Mouse (Mus musculus) MN1 (cell line): ENCODE results near the gene Gm11037.

Source experiments
- DNase-seq: peaks from one replicate; pipeline ENCODE4 v3.0.0-alpha.2; 2016; ENCODE audit warnings: low spot score

The Gm11037 gene

DNA sequence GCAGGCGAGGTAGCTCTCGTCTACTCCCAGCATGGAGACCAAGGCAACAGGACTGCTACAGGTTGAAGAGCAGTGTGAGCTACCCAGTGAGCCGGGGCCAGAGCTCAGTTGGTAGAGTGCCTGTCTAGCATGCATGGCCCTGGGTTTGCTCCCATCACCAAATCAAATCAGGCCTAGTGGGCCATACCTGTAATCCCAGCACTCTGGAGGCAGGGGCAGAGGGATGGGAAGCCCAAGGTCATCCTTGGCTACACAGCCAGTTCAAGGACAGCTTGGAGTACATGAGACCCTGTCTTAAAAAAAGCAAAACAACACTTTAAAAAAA is 15.9 kb downstream of the Gm11037 start:
- DNase-seq, result no peak

DNA sequence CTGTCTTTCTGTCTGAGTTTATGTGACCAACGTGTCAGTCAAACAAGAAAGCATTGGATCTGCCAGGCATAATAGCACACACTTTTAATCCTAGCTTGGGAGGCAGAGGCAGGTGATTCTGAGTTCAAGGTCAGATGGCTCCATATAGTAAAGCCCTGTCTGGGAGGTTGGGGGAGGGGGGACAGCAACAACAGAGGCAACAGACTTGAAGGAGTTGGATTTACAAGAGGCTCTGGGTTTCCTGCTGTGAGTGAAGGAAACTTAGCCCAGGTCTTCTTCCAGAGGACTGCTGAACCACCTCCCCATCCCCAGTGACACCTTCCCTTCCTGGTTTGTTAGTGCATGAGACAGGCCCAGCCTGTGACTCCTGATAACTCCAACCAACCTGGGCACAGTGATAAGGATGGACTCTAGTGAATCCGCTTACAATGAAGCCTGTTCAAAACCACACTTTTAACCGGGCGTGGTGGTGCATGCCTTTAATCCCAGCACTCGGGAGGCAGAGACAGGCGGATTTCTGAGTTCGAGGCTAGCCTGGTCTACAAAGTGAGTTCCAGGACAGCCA is 19.0 kb downstream of the Gm11037 start:
- DNase-seq, result no peak

DNA sequence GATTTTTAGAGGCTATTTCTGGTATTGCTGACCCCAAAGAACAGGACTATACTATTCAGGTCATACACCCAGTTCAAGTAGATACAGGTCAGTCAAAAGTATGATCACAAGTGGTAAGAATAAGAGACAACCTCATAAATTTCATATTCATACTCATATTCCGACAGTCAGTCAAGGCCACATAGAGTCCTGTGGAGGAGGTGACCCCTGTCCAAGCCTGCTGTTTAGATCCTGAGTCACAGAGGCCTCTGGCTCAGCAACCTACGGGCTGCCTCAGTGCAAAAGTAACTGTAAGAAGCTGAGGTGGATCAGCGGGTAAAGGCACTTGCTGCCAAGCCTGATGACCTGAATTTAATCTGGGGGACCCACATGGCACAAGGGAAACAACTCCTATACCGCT is 20.7 kb downstream of the Gm11037 start:
- no peak for DNase-seq

DNA sequence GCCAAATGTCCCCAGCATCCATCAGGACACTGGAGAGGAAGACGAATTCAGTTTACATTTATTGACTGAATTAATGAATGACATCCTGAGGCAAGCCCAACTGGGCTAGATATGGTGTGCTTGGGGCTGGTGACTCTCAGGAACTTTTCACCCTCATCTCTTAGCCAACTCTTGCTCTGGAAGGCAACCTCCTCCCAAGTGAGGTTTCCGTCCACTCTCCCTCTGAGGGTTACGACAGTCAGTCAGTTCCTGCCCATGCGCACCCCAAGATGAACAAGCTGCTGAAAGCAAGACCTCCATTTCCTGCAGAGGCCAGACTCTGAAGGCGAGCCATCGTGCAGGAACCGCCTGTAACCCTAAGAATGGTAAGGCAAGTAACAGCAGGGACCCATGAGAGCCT is 23.7 kb downstream of the Gm11037 start:
- no peak for DNase-seq

DNA sequence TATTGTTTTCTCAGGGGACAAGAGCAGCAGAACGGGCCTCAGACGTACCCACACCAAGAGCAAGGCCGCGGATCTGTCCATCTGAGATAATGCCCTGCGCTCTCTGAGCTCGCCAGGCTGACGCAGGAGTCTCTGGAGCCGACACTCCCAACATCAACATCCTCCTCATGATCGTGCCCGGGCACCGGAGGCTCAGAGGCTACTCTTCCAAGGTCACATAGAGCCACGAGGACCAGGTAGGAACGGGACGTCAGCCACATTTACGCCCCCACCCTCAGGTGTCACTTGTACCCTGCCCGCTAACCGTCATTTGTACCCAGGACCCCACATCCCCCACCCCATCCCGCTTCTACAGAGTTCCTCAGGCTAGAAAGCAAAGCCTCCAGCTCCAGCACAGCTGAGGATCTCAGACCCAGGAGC is 26.2 kb downstream of the Gm11037 start:
- peak; percentile 65 for DNase-seq

DNA sequence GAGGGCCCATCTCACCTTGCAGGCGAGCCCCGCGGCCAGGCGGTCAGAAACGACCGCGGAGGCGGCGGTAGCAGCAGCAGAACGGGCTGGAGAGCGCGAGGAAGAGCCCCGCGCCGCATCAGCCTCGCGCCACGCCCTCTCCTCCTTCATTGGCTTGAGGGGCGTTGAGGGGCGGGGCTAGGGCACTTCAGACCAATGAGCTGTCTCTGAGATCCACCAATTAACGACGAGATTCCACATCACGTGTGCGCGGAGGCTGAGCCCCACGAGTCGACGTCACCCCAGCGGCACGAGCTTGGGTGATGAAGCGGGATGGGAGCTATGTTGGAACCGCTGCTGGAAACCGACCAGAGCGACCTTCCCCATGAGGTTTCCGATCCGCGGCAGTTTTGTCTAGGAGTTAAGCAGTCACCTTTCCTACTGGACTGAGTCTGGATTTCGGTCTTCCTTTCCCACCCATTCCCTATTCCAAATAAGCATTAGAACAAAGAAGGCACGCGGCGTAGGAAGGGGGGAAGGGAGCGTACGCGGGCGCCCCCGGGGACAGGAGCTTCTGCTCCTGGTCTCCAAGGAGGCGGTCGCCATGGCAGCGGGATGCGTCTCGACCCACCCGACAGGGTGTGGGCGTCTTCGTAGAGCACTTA is 26.8 kb downstream of the Gm11037 start, which contains the start of gene 1700037H04Rik:
Gene 1700037H04Rik, minus strand, starts transcription at position 144 of the 644 bp plus-strand sequence.
- DNase-seq, result peak; percentile 98

DNA sequence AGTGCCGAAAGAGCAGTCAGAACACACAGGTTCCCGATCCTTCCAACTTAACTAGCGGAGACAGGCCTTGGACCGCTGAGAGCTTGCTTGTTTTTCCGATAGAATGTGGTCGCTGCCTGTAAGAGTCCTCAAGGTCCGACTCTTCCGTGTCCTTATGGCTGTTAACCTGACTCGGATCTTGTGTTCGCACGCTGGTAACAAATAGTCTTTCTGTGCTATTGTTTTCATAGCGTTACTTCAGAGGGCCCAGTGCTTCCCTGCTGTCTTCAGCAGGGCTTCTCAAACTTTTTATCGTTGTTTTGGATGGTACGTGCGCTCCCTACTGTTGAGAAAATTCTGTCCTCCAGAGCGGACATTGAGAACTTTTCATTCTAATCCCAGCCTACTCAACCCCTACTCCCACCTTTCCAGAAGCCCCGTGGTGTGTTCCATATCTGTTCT is 27.4 kb downstream of the Gm11037 start:
- DNase-seq, result peak; percentile 39

DNA sequence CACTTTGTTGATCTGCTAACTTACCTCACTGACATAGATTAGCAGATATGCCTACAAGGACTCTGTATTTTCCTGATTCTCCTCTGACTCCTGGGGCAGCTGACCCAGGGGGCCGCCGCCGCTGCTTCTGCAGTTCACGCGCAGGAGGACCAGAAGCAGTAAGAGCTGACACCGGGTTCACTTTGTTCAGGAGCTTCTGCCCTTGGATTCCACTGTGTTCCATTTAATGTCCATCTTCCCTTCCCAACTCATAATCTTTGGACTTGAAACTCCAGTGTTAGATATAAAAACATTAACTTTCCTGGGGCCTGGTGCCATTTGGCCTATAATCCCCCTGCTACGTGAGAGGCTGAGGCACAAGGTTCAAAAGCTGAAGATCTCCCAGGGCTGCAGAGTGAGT is 30.6 kb downstream of the Gm11037 start:
- no peak for DNase-seq

DNA sequence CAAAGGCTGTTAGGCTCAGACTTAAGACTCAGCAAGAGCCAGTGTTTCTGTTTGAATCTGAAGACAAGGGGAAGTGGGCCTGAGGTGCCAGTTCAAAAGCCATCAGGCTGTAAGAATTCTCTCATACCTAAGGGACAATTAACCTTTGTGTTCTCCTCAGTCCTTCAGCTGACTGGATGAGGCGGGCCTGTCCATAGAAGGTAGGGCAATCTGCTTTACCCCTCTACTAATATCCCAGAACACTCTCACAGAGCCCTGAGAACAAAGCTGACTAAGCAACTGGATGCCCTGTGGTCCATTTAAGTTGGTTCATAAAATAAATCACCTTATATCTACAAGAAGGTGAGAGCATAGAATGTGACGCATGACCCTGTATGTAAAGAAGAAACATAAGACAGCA is 32.9 kb downstream of the Gm11037 start:
- no peak for DNase-seq

DNA sequence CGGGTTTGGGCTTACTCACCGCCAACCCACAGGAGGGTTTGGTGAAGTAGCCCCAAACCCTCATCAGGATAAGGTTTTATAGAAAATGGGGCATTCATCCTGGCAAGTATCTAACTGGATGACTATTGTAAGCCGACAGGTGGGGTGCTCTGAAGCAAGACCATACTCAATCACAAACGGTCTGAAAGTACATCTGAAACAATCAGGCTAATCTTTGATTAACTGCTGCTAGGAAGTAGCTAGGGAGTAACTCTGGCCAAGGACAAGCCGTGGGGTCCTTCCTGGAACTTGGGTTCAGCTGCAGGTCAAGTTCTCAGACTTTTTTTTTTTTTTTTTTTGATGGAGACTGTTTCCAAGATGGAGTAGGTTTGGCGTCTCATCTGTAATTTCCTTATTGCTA is 34.7 kb downstream of the Gm11037 start:
- no peak for DNase-seq

DNA sequence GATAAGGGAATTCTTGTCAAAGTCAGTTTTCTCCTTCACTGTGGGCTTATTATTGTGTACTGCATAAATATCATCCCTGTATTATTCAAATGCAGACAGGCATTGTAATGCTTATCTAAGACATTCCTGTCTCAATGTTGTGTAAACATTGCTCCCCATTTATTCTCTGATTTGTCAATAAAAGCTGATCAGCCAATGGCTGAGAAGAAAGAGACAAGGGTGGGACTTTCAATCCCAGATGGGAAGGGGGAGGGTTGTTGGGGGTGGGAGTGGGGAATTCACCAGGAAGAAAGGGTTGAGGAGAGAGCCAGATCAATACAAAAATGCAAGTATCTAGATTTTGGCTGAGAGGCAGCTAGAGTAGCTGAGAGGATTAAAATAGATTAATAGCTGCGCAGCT is 35.6 kb downstream of the Gm11037 start:
- no peak for DNase-seq

DNA sequence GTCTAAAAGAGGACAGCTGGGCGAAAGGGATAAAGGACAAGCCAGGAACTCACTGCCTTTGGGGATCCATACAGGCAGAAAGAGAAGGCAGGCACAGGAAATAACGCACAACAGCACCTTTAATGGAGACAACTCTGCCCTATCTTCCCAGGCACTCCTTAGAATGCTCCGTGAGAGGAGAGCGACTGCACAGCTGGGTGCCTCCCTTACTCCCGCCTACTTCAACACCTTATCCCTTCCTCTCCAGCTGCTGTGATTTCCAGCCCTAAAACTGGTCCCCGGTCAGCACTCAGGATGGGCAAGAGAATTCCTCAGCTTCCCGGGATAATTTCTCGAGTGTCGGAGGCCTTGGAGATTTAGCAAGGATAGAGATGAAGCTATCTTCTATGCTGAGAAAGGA is 37.6 kb downstream of the Gm11037 start:
- DNase-seq, result no peak

DNA sequence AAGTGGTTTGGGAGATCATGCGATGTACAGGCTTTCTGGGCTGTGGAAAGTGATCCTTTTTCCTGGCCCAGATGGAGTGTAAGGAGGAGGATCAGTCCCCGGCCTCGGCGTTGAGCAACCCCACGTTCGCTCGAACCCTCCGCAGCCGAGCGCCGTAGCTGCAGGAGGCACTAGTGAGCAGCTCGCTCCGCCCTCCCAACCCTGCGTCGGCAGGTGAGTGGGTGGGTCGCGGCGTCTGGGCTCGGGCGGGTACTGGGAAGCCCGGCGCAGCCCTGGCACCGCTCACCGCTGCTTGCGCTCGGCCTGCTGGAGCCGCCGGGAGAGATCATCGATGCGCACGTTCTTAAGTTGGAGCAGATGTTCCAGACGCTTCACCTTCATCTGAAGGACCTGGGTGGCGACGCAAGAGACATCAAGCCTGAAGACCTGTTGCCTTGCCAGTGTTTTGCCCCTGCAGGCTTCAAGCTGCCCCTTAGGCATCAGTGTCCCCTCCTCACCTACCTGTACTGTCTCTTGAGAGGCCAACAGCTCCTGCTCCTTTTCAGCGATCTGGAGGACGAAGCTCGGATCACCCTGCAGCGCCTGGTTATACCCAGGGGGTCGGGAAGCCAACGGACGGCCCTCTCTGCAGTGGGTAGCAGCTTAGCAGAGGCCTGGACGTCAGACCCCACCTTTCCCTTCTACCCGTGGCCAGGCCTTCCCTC is 38.3 kb downstream of the Gm11037 start:
- DNase-seq, result no peak

DNA sequence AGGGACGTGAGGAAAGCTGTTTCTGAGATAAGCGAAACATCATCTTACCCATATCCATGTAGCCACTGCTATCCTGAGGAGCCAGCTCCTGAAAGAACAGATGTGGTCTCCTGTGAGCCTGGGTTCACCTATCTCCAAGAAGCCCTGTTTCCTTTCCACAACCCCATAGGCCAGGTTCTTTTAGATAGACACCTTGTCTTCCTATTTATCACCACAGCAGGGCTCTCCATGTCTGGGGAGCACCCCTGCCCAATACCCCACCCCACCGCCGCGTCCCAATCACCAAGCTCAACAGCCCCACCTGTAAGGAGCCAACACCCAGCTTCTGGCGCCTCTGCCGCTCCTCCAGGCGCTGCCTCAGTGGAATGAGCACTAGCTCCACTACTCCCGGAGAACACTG is 39.0 kb downstream of the Gm11037 start:
- DNase-seq, result no peak

DNA sequence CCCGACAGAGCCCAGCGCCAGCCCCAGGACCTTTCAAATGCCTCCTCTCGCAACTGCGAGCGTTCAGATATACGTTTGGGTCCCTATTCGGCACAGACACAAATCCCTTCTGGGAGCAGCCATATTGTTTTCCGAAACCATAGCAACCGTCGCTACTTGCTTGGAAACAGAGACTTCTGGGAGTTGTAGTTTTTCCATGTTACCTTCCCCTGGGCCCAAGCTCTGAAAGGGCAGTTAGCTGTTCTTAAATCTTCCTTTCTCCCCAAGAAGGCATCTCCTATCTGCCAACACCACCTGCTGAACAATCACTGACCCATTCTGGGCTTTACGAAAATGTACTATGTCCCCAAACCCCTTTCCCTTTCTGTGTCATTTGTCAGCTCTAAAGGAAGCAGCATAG is 41.4 kb downstream of the Gm11037 start:
- DNase-seq, result peak; percentile 81

DNA sequence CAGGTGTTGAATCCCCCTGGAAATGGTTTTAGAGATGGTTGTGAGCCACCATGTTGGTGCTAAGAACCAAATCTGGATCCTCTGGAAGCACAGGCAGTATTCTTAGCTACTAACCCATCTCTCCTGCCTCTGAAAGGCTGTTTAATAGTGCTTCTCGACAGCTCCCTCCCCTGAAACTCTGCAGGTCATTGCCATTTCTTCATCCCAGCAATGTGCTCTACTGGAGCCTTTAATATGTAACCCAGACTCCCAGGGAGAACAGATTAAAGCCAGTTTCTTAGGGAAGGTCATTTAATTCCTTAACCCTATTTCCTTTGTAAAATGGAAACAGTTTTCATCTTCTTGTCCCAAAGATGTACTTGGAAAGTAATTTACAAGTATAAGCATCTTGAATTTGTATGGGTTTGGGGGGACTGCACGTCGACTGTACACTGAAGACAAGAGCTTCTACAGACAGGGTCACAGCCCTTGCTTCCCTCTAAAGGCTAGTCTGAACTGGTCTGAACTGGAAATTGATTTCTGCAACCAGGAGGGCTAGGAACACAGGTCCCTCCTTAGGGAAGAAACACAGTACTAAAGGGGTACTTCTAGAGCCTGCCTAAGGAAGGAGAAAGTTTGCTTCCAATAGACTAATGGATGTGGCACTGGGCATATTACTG is 42.1 kb downstream of the Gm11037 start:
- DNase-seq, result no peak

DNA sequence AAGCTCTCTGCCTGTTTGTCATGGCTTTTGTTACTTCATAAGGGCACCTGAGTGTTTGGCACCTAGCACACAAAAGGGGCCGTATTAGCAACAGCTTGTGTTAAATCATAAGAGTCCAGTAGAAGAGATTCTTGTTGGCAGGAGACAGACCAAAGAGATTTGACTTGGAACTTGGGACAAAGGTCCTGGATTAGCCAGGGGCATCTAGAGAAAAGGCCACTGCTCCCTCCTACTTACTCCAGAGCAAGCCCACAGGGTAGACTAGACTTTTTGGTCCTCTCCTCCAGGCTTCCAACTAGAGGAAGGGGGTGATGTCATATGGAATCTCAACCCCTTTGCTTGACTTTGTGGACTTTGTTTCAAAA is 42.6 kb downstream of the Gm11037 start:
- no peak for DNase-seq

DNA sequence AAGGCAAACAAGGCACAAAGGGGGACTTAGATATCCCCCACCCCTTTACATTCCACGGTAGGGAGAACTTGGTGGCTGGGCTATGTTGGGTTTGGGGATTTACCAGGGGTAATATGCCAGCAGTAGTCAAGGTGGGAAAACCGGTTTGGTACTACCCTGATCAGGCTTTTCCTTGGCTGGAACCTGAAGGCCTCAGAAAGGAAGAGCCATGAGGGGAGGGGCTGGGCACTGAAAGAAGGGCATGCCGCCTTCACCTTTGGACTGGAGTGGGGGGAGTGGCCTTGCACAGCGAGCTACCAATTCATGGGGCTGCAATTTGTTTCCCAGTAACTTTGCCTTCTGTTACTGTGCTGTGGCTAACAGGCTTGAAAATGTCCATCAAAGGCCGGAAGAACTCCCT is 43.2 kb downstream of the Gm11037 start:
- no peak for DNase-seq

DNA sequence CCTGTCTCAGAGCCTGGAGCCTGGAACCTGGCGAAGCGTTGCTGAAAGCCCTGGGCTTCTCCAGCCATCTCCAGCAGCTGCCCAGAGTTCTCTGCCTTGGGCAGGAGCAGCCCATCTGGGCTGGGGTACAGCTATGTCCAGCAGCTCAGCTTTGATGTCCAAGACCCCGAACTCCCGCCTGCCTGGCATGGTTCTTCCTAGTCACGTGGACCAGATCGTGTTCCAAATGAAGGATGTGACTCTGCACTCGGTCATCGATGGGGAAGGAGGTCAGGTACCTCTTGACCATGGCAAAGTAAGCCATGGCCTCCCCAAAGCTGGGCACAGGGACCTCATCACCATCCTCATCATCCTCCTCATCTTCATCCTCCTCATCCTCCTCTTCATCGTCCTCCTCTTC is 44.6 kb downstream of the Gm11037 start:
- DNase-seq, result no peak

DNA sequence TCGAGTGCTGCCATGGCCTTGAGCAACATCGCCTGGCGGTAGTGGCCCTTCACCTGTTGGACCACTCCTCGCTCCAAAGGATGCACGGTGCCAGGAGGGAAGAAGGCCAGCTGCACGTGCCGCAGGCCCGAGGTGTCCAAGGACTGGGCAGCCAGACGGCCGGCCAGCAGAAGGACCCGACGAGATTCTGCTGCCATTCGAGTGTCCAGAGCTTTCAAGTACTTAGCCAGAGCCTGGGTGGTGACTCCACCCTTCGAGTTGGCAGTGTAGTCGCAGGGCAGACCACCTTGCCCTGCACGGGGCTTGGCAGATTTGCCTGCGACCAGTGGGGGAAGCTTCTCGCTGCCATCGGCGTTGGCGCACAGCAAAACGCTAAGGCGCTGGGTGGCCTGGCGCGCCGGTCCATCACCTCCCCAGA is 45.5 kb downstream of the Gm11037 start:
- DNase-seq, result no peak

DNA sequence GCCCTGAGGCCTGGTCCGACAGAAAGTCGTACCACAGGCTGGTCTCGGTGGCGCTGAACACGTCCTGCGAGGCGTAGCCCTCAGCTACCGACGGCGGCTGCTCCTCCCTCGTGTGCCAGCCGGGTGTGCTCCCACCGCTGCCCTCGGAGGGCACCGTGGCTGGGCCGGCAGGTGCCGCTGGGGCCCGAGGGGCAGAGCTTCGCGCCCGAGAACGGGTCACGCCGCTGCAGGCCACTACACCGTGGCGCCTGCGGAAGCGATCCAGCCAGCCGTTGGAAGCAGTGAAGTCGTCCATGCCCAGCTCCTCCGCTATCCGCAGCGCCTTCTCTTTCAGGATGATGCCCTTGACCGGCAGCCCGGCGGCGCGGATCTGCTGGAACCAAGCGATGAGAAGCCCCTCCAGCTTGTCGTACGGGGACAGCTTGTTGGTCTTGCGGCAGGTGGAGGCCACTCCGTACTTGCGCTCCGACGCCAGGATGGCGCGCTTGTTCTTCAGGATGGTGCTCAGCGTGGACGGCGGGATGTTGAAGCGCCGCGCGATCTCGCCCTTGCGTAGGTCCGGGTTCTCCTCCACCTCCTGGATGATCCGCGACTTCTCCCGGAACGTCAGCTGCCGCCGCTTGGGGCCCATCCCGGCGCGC is 46.1 kb downstream of the Gm11037 start:
- DNase-seq, result peak; percentile 79

DNA sequence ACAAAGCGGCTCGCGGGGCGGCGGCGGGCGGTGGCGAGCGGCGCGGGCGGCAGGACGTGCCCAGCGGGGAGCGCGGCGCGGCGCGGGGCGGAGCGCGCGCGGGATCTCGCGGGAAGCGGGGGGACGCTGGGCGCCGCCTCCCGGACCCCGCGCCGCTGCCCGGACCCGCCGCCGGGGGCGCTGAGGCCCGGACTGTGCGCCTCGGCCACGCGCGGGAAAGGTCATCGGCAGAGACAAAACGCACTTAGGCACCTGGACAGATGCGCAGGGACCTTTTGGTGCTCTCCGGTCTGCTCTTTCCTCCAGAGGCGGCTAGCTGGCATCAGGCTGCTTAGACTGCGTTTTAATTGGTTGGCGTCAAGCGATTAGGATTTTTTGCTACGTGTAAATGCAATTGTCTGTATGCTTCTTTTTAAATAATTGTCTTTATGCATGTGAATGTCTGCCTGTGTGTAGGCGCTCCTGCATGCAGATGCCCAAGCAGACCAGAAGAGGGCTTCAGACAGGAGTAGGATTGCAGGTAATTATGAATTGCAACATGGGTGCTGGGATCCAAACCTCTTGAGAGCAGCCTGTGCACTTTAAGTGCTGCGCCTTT is 46.8 kb downstream of the Gm11037 start, which contains the start of gene Cenpb:
Gene Cenpb, minus strand, starts transcription at position 78 of the 598 bp plus-strand sequence.
- peak; percentile 88 for DNase-seq
